24 mouse cellular contexts compared by ENCODE assay signal in the genomic region with DNA sequence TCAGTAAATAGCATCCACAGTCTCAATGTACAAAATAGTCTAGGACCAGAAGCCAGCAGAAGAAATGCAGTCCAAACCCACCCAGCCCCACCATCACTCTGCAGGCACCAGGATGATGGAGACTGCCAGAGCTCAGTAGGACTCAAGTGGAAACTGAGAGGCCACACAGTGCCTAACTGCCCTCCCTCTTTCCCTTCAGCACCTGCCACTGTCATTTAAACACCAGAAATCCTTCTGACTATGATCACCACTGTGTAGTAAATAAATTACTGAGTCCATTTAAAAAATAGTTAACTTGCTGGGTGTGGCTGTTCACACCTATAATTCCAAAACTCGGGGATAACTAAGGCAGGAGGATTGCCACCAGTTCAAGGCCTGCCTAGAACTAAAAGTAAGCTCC.
"Had no signal": no experiment of that assay in that cellular context is flagged by ENCODE, and none has a peak within 500 bp of the region (broad histone marks: within the 10 kb centered on the region; RNA-seq: fewer than 3 reads in every experiment).

No protein-coding gene starts in this region.

- H3K27ac ChIP-seq: heart, embryonic 10.5 days; hindbrain, embryonic 10.5 days; hindbrain, embryonic 12.5 days; hindbrain, embryonic 14.5 days; intestine, embryonic 15.5 days; limb, embryonic 13.5 days; limb, embryonic 15.5 days; liver, embryonic 12.5 days; liver, embryonic 14.5 days had no signal

- H3K9me3 ChIP-seq: heart, embryonic 10.5 days; heart, embryonic 12.5 days; hindbrain, embryonic 10.5 days; hindbrain, embryonic 12.5 days; intestine, embryonic 15.5 days; limb, embryonic 13.5 days; limb, embryonic 15.5 days; liver, embryonic 12.5 days had no signal

- H3K9ac ChIP-seq: heart, embryonic 12.5 days; hindbrain, embryonic 12.5 days; hindbrain, embryonic 14.5 days; intestine, embryonic 15.5 days; limb, embryonic 13.5 days; limb, embryonic 15.5 days; liver, embryonic 12.5 days; liver, embryonic 14.5 days had no signal

- H3K36me3 ChIP-seq: heart, embryonic 10.5 days; heart, embryonic 12.5 days; hindbrain, embryonic 10.5 days; hindbrain, embryonic 12.5 days; intestine, embryonic 15.5 days; limb, embryonic 13.5 days; limb, embryonic 15.5 days; liver, embryonic 12.5 days had no signal

- H3K27me3 ChIP-seq: heart, embryonic 12.5 days; hindbrain, embryonic 12.5 days; intestine, embryonic 15.5 days had no signal

- DNase-seq: gastrocnemius, postnatal 25 days; heart, adult 18-20 months; heart, postnatal 10 days; heart, postnatal 4 days; kidney, adult 18-20 months; kidney, adult 8-10 months; kidney, postnatal 10 days; kidney, postnatal 25 days; layer of hippocampus, adult 9-11 months; layer of hippocampus, postnatal 36 days; left cerebral cortex, postnatal 4 days had no signal

- ATAC-seq: hindbrain, embryonic 16.5 days; inflammation-experienced regulatory T-cells, adult 6 months; intestine, embryonic 15.5 days; intestine, postnatal 0 days; liver, embryonic 12.5 days had no signal

- H3K4me2 ChIP-seq: heart, embryonic 12.5 days; hindbrain, embryonic 12.5 days; hindbrain, embryonic 14.5 days; intestine, embryonic 15.5 days; limb, embryonic 13.5 days; limb, embryonic 15.5 days; liver, embryonic 12.5 days had no signal

- H3K4me3 ChIP-seq: heart, embryonic 10.5 days; heart, embryonic 12.5 days; hindbrain, embryonic 10.5 days; hindbrain, embryonic 12.5 days; intestine, embryonic 15.5 days; limb, embryonic 13.5 days; limb, embryonic 15.5 days; liver, embryonic 12.5 days had no signal
